Mouse (Mus musculus) adrenal gland, postnatal 4 days (tissue): ENCODE measurements around the gene Osbp2. TPM values are rescaled to one million over a fixed set of nuclear protein-coding genes. Genes with fewer than 3 reads are reported as not detected.

ENCODE experiments used
- DNase-seq, 2 experiments: peaks; one replicate each; pipeline ENCODE4 v3.0.0; 2021 to 2022; ENCODE audit warnings: low spot score in 2 of 2, mixed read lengths in 2 of 2
- total RNA-seq, 2 experiments: library from RNA; stranded (reverse); gene quantifications; 2 replicates each; pipeline ENCODE4 v1.2.3; 2021

Gene Osbp2
- total RNA-seq, 2 experiments from 2014 or later, result 2.4 to 2.5 TPM

- DNase-seq, result peak in 1 of 2 experiments; percentile 30
Measured at GRCm38 (mm10) chr11:3714486-3714885, 149.2 kb downstream of the Osbp2 start.

GRCm38 (mm10) chr11:3710203-3710602 is 153.5 kb downstream of the Osbp2 start:
- DNase-seq, result no peak

GRCm38 (mm10) chr11:3707057-3707456 is 156.6 kb downstream of the Osbp2 start:
- DNase-seq, result no peak

- no peak for DNase-seq
Measured at GRCm38 (mm10) chr11:3704404-3704803, 159.3 kb downstream of the Osbp2 start.

GRCm38 (mm10) chr11:3703089-3703992 is 160.4 kb downstream of the Osbp2 start:
- DNase-seq, result no peak

DNA sequence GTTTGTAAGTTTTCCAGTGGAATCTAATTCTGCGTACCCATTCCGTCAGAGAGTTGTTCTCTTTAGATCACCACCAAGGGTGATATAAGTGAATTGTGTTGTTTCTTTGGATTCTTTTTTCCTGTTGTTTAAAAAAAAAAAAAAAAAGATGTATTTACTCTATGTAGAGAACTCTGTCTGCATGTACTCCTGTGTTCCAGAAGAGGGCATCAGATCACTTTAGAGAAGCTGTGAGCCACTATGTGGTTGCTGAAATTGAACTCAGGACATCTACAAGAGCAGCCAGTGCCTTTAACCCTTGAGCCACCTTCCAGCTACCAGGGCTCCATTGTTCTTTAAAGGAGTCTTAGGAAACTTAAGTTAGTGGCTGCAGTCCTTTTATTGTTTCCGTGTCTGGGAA is 166.3 kb downstream of the Osbp2 start:
- DNase-seq, result no peak

GRCm38 (mm10) chr11:3696086-3696616 is 167.6 kb downstream of the Osbp2 start:
- DNase-seq, result no peak

- no peak for DNase-seq
Measured at GRCm38 (mm10) chr11:3691746-3692145, 172.0 kb downstream of the Osbp2 start.

DNA sequence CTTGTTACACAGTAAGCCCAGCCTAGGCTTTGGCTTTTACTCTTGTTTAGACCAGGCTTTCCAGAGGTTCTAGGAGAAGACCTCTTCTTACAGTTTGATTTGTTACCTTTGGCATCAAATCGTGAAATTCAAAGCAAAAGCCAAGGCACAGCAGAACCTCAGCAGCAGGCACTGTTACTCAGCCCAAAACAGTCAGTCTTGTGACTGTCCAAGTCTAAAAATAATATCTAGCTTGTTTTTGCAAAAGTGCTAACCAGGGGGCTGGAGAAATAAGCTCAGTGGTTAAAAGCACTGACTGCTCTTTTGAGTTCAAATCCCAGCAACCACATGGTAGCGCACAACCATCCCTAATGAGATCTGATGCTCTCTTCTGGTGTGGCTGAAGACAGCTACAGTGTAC is 176.8 kb downstream of the Osbp2 start:
- no peak for DNase-seq

DNA sequence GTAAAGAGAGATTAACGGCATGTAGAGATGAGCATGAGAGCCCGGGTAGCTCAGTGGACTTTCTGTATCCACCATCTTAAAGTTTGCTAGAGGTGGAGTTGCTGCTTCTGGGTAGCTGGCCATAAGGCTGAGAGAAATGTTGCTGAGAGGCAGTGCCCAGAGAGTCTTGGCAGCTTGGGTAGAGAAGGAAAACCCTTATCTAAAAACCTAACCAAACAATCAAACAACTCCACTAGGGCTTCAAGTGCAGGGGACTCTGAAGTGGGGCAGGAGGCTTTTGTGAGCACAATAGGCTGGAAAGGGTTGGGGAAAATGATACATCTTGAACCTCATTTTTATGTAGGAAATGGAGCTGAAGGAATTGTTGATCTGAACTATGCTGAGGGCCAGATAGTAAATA is 177.4 kb downstream of the Osbp2 start:
- DNase-seq, result no peak

DNA sequence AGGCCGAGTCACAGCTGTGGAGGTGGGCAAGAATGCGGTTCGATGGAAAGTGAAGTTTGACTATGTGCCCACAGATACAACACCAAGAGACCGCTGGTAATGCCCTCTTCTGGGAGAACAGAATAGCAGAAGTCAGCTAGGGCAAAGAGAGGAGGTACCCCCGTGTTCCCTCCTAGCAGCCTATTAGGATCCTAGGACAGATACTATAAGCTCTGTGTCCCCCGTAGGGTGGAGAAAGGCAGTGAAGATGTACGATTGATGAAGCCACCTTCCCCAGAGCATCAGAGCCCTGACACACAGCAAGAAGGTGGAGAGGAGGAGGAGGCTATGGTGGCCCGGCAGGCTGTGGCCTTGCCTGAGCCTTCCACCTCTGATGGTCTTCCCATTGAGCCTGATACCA is 178.3 kb downstream of the Osbp2 start:
- no peak for DNase-seq

DNA sequence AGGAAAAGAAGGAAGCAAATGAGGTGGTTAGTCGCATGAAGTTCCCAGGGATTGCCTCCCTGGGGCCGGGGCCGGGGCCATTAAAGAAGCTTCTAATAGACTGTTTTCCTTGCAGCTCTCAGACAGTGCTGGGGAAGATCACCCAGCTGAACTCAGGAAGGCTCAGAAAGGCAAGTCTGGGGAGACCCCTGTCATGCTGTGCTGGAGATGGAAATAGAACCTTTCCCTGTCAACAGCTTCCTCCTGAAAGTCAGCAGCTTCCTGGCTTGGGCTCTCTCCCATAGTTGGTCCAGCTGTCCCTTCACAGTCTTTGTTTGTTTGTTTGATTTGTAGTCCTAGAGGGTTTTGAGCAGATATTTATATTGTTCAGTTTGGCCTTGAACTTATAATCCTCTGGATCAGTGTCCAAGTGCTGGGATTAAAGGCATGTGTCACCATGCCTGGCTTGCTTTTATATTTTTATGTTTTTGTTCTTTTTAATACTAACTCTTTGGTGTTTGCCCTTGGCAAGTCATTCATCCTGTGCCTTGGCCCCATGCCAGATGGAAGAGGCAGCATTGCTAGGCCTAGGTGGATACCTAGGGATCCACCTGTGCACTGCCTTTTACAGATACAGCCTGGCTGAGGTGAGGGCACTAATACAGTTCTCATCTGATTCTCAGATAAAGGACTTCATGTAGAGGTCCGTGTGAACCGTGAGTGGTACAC is 178.8 kb downstream of the Osbp2 start:
- DNase-seq, result no peak

DNA sequence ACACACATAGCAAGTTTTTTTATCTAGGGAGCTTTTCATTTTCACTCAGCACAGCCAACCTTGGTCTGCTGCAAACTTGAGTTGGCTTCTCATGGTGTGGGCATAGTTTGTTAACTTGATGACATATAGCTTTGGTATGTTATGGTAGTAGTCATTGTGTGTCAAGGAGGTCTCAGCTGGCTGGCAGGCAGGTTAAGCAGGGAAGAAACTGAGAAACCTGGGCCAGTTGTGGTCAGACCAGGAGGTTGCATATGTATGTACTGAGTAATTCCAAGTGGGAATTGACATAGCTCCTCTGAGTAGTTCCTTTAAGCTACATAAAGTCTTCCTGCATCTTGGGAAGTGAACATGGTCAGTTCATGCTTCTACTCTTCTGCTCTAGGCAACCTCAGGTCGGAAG is 179.5 kb downstream of the Osbp2 start:
- DNase-seq, result no peak

GRCm38 (mm10) chr11:3683696-3684095 is 180.0 kb downstream of the Osbp2 start:
- DNase-seq, result no peak

DNA sequence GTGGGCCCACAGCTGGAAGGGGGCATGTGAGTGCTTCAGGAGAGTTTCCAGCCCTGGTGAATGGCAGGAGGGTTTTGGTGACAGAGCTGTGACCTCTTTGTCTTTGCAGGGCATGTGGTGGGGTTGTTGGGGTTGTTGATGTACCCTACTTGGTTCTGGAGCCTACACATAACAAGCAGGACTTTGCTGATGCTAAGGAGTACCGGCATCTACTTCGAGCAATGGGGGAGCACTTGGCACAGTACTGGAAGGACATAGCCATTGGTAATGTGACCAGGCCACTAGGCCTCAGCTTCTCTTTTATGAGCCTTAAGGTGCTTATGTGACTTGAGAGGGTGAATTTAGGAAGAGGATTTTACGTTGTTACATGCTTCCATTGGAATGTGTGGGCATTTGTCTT is 183.9 kb downstream of the Osbp2 start:
- no peak for DNase-seq

DNA sequence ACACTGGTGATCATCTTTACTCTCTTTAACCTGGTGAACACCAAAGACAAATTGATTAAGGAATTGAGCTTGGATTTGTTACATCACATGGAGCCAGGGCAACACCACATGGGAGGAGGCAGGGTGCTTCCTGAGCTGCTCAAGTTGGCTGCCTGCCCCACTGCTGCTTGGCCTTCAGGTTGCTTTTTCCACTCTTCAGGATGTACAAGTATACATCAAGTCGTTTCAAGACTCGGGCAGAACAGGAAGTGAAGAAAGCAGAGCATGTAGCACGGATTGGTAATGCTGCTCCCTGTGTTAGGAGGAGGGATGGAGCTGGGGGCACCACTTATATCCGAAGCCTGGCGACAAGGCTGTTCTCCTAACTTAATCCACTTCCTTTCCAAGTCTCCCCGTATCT is 186.5 kb downstream of the Osbp2 start:
- no peak for DNase-seq

- no peak for DNase-seq
Measured at GRCm38 (mm10) chr11:3676423-3676822, 187.3 kb downstream of the Osbp2 start.

- DNase-seq, result no peak
Measured at GRCm38 (mm10) chr11:3674545-3674944, 189.2 kb downstream of the Osbp2 start.

DNA sequence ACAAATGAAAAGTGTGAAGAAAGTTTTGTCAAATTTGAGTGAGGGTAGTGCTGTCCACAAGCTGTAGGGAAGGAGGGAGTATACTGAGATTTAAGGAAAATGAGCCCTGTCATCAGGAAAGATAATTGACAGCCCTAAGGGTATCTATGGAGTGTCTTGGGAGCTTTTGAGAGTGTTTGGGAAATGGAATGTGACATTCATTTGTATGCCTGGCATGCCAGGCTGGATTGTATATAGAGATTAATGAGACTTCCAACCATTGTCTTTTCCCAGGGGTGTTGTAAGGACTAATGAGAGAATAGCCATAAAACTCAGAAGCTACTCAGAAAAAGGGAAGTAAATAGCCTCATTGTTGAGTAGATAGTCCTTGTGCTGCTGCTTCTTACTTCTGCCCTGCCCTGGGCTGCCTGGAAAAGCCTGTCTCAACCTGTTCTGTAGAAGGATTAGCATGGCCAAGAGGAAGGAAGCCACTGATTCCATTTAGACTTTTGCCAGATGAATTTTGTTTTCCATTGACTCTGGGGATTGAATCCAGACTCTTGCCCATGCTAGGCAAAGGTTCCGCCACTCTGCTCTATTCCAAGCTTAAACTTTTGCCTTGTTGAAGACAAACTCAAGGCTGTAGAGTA is 192.6 kb downstream of the Osbp2 start:
- DNase-seq, result no peak

- DNase-seq, result no peak
Measured at GRCm38 (mm10) chr11:3669849-3670248, 193.9 kb downstream of the Osbp2 start.

GRCm38 (mm10) chr11:3668768-3669167 is 194.9 kb downstream of the Osbp2 start:
- no peak for DNase-seq

DNA sequence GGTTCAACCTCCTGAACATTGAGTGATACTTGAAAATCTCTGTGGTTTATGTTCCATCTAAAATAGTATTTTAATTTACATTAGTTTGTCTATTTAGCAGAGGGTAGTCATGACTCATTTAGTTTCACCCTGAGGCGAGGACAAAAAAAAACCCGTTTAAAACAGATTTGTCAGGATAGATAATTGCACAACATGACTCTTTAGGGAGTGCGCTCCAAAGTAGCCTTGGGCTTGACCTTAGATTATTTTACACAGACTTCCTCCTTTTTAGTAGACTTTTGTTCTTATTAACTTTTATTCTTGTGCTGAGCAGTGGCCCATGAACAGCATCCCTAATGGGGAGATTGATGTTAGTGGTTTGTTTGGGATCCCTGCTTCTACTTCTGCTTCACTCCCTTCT is 196.2 kb downstream of the Osbp2 start:
- DNase-seq, result no peak
